Mouse (Mus musculus): Measurements from ENCODE around the gene A530032D15Rik.
"Not testable (repeated sequence)": the region's sequence is repeated elsewhere in the genome, so short reads cannot be mapped to it uniquely, and the experiment has no call there.

GRCm38 (mm10) chr1:85071690-85072089 is 38.0 kb downstream of the A530032D15Rik start:
- TF ChIP-seq POLR2A (IDR thresholded peaks at IDR 0.05; ENCODE audit: low read depth, low read length); CTCF (conservative IDR thresholded peaks at IDR 0.05; ENCODE audit: insufficient read depth, insufficient read length, low read depth, low read length): not testable (repeated sequence)
